Mouse (Mus musculus): ENCODE results near the gene Nell2.

DNA sequence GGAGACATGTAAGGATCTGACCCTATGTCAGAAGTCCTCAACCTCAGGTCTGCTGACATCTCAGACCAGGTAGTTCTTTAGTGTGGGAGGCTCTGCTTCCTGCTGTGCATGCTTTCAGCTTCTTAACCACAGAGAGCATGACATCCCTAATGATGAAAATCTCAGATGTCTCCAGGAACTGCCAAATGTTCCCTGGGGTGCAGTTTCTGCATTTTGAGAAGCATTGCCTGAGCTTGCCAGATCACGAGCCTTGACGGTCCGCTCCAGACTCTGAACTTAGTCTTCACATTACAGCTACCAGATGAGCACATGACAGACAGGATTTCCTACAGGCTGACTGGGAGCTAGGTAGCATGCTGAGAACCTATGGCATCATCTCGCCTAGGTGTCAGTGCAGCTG lies 39.2 kb downstream of the Nell2 start:
- TF ChIP-seq POLR2A (IDR thresholded peaks at IDR 0.05; ENCODE audit: low read depth, low read length), result no peak
- TF ChIP-seq CTCF (IDR thresholded peaks at IDR 0.05; ENCODE audit: extremely low read depth, insufficient read depth, insufficient read length, insufficient replicate concordance), result no peak
